ENCODE assay signal across 12 mouse cellular contexts in genomic region chr17:86814320-86814719, GRCm38 (mm10).
DNase-seq lines count a peak whose midpoint lies in the region; ATAC-seq lines count a peak whose summit lies in the region.
"Had no signal": no experiment of that assay in that cellular context is flagged by ENCODE, and none has a peak within 500 bp of the region (broad histone marks: within the 10 kb centered on the region; RNA-seq: fewer than 3 reads in every experiment).

No protein-coding gene starts in this region.

- H3K27me3 ChIP-seq in heart, embryonic 11.5 days (ENCODE audit: control insufficient read depth, insufficient read depth, low read length) = no peaks in the 10 kb centered on the region
- H3K27me3 ChIP-seq in liver, embryonic 13.5 days = peaks cover 3% of the 10 kb centered on the region; the same call in 1 of the 2 replicates
- 0 out of 2 replicates have a peak, but pooled peaks cover 3% of the 10 kb centered on the region for H3K27me3 ChIP-seq in forebrain, embryonic 10.5 days (ENCODE audit: poor library complexity, severe bottlenecking)
- H3K27me3 ChIP-seq: neural tube, embryonic 15.5 days had no signal

- peak overlapping the region; percentile 41; the same call in 1 of the 2 replicates for H3K27ac ChIP-seq in heart, embryonic 11.5 days (ENCODE audit: low read depth, low read length)
- no peak overlapping the region; the same call in 1 of the 2 replicates for H3K27ac ChIP-seq in liver, embryonic 13.5 days
- no peak overlapping the region for H3K27ac ChIP-seq in forebrain, embryonic 10.5 days
- H3K27ac ChIP-seq: embryonic facial prominence, embryonic 13.5 days; limb, embryonic 15.5 days; neural tube, embryonic 15.5 days had no signal

- WGBS in heart, embryonic 11.5 days (ENCODE audit: insufficient replicate concordance) = 15% methylated on average over 1 of the region's 1 CpGs
- WGBS in liver, embryonic 13.5 days (ENCODE audit: insufficient replicate concordance) = 12% methylated on average over 1 of the region's 1 CpGs
- 57% methylated on average over 1 of the region's 1 CpGs for WGBS in forebrain, embryonic 10.5 days

- H3K36me3 ChIP-seq in heart, embryonic 11.5 days (ENCODE audit: control insufficient read depth, insufficient read depth, low read length) = no peaks in the 10 kb centered on the region
- no peaks in the 10 kb centered on the region for H3K36me3 ChIP-seq in liver, embryonic 13.5 days
- no peaks in the 10 kb centered on the region for H3K36me3 ChIP-seq in forebrain, embryonic 10.5 days (replicated peaks)
- H3K36me3 ChIP-seq: embryonic facial prominence, embryonic 13.5 days; limb, embryonic 15.5 days; neural tube, embryonic 15.5 days had no signal

- H3K4me3 ChIP-seq in heart, embryonic 11.5 days (ENCODE audit: low read depth, low read length) = no peak overlapping the region
- H3K4me3 ChIP-seq in liver, embryonic 13.5 days (replicated peaks) = no peak overlapping the region
- no peak overlapping the region for H3K4me3 ChIP-seq in forebrain, embryonic 10.5 days
- H3K4me3 ChIP-seq: embryonic facial prominence, embryonic 13.5 days; limb, embryonic 15.5 days; neural tube, embryonic 15.5 days had no signal

- no peak overlapping the region for H3K4me2 ChIP-seq in heart, embryonic 11.5 days
- H3K4me2 ChIP-seq in liver, embryonic 13.5 days = no peak overlapping the region
- H3K4me2 ChIP-seq: embryonic facial prominence, embryonic 13.5 days; limb, embryonic 15.5 days; neural tube, embryonic 15.5 days had no signal

- no peak overlapping the region for H3K9ac ChIP-seq in heart, embryonic 11.5 days (ENCODE audit: low read depth, low read length)
- no peak overlapping the region for H3K9ac ChIP-seq in liver, embryonic 13.5 days
- H3K9ac ChIP-seq: embryonic facial prominence, embryonic 13.5 days; limb, embryonic 15.5 days; neural tube, embryonic 15.5 days had no signal

- ATAC-seq in heart, embryonic 11.5 days (replicated peaks; ENCODE audit: insufficient number of reproducible peaks, low FRiP score, low TSS enrichment) = no peak; the same call in 1 of the 2 replicates
- peak; percentile 84 for ATAC-seq in common myeloid progenitor, adult 5-6 weeks (replicated peaks; ENCODE audit: low read depth, poor library complexity, severe bottlenecking)
- ATAC-seq in liver, embryonic 13.5 days (ENCODE audit: low read depth) = peak; percentile 60

- H3K9me3 ChIP-seq in heart, embryonic 11.5 days (replicated peaks; ENCODE audit: control insufficient read depth, low read length) = no peaks in the 10 kb centered on the region
- no peaks in the 10 kb centered on the region for H3K9me3 ChIP-seq in liver, embryonic 13.5 days (replicated peaks)
- H3K9me3 ChIP-seq in forebrain, embryonic 10.5 days = no peaks in the 10 kb centered on the region
- H3K9me3 ChIP-seq: embryonic facial prominence, embryonic 13.5 days; limb, embryonic 15.5 days; neural tube, embryonic 15.5 days had no signal

- peaks cover 6% of the 10 kb centered on the region for H3K4me1 ChIP-seq in heart, embryonic 11.5 days (ENCODE audit: control insufficient read depth, insufficient read depth, low read length)
- peaks cover 9% of the 10 kb centered on the region for H3K4me1 ChIP-seq in liver, embryonic 13.5 days (replicated peaks)
- peaks cover 4% of the 10 kb centered on the region; the same call in 1 of the 2 replicates for H3K4me1 ChIP-seq in forebrain, embryonic 10.5 days

- DNase-seq in heart, adult 9 months (ENCODE audit: low spot score in 2 of 2) = no peak
- DNase-seq in A20 (ENCODE audit: low read depth, low spot score) = peak; percentile 48
- peak; percentile 42 for DNase-seq in liver, embryonic 13.5 days
- no peak for DNase-seq in gastrocnemius, postnatal 36 days
- no peak for DNase-seq in forebrain, embryonic 10.5 days (ENCODE audit: extremely low spot score, low spot score)
- no peak for DNase-seq in left cerebral cortex, postnatal 4 days
- DNase-seq: thymus, postnatal 25 days had no signal

- intact Hi-C loops in gastrocnemius, postnatal 36 days (cut with DNase I) = loop anchor here (2.0 kb wide), 1 partner anchor 280 kb away; no protein-coding TSS in a partner anchor
- intact Hi-C loops in left cerebral cortex, postnatal 4 days (cut with DNase I) = loop anchor here (5.0 kb wide), 1 partner anchor 277 kb away; no protein-coding TSS in a partner anchor

Comparison
In these comparisons a context has a peak if more than half of its experiments do, and no peak if none do; other contexts are left out.
1. DNase-seq: peak in A20 (single experiment) and liver, embryonic 13.5 days (single experiment); none in heart, adult 9 months (0 of 2), gastrocnemius, postnatal 36 days (0 of 2), forebrain, embryonic 10.5 days (single experiment) and left cerebral cortex, postnatal 4 days (single experiment).